ENCODE assay signal across 8 mouse cellular contexts in the genomic region with DNA sequence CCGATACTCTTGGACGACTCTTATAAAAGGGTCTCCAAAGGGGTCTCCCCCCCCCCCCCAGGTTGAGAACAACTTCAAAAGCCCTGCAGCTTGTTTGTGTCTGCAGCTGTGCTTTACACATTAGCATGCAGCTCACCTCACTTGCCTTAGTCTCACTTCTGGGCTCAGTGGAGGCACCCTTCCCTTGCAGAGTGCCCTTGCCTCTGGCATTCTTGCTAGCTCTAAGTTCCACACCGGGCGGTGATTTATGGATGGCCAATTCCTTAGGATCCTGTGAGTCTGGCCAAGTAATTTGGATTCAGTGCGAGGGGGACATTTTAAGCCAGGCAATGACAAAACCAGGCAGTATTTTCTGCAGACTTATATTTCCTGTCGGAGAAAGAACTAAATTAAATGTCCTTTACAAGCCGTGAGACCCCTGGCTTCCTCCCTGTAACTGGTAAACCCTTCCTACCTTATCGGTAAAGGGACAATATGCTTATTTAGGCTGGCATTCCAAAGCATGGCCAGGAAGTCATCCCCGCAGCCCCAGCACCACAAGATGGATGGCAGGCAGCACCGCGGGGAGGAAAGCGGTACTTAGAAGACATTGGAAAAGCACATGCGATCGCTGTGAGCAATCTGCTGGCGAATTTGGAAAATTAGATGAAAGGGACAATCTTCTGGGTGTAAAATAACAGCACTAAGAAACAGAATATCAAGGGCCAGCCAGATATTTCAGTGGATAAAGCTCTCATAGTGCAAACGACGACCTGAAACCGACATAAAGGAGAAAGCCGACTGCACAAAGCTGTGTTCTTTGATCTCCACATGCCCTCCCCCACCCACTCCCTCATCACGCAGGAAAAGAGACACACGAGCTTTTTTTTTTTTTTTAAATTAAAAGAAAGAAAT. TPM values are rescaled to one million over a fixed set of nuclear protein-coding genes. Genes with fewer than 3 reads are reported as not detected.
A peak's percentile ranks its signal among the peaks of the same experiment; 100 is the strongest.
DNase-seq lines count a peak whose midpoint lies in the region; ATAC-seq and TF ChIP-seq lines count a peak whose summit lies in the region.

No protein-coding gene starts in this region.

- peak overlapping the region; percentile 46 for H3K4me3 ChIP-seq in left cerebral cortex, adult 2 months
- peak overlapping the region; percentile 66 for H3K4me3 ChIP-seq in bone marrow macrophage, adult 2 months (ENCODE audit: insufficient read depth, low read length)
- H3K4me3 ChIP-seq in forebrain, embryonic 10.5 days, result peak overlapping the region; percentile 49
- peak overlapping the region; percentile 50 for H3K4me3 ChIP-seq in liver, embryonic 11.5 days (ENCODE audit: low read depth, low read length)

- DNase-seq in left cerebral cortex, adult 2 months (ENCODE audit: extremely low spot score in 1 of 2, low spot score in 2 of 2), result no peak
- DNase-seq in left cerebral cortex, adult 11 months (ENCODE audit: low spot score), result no peak
- peak; percentile 36 for DNase-seq in forebrain, embryonic 10.5 days (ENCODE audit: extremely low spot score, low spot score)
- DNase-seq in liver, embryonic 11.5 days (ENCODE audit: low spot score), result no peak
- DNase-seq in retina, embryonic 14.5 days (ENCODE audit: low spot score), result peak; percentile 25
- no peak for DNase-seq in ovary, postnatal 14 days (ENCODE audit: low spot score)

- peak; percentile 32 for ATAC-seq in inflammation-experienced regulatory T-cells, adult 6 months
- ATAC-seq in liver, embryonic 11.5 days (replicated peaks; ENCODE audit: low FRiP score), result no peak

- peaks cover 21% of the 10 kb centered on the region for H3K4me1 ChIP-seq in bone marrow macrophage, adult 2 months (ENCODE audit: control insufficient read depth, insufficient read depth, low read length)
- peaks cover 30% of the 10 kb centered on the region for H3K4me1 ChIP-seq in forebrain, embryonic 10.5 days
- H3K4me1 ChIP-seq in liver, embryonic 11.5 days (replicated peaks; ENCODE audit: control insufficient read depth, insufficient read depth, low read length), result no peaks in the 10 kb centered on the region

- H3K27me3 ChIP-seq in forebrain, embryonic 10.5 days (ENCODE audit: poor library complexity, severe bottlenecking), result peaks cover 97% of the 10 kb centered on the region
- H3K27me3 ChIP-seq in liver, embryonic 11.5 days (replicated peaks; ENCODE audit: control insufficient read depth, insufficient read depth, low read length), result peaks cover 8% of the 10 kb centered on the region; the same call in 1 of the 2 replicates

- TF ChIP-seq POLR2A in bone marrow macrophage, adult 2 months (IDR thresholded peaks at IDR 0.05; ENCODE audit: borderline replicate concordance, low read depth, low read length), result no peak

- no peaks in the 10 kb centered on the region for H3K36me3 ChIP-seq in forebrain, embryonic 10.5 days (replicated peaks)
- H3K36me3 ChIP-seq in liver, embryonic 11.5 days (ENCODE audit: control insufficient read depth, insufficient read depth, low read length), result no peaks in the 10 kb centered on the region

- no peaks in the 10 kb centered on the region for H3K9me3 ChIP-seq in forebrain, embryonic 10.5 days
- H3K9me3 ChIP-seq in liver, embryonic 11.5 days (ENCODE audit: control insufficient read depth, low read length), result no peaks in the 10 kb centered on the region

- no peak for TF ChIP-seq CTCF in left cerebral cortex, adult 2 months (IDR thresholded peaks at IDR 0.05)
- TF ChIP-seq CTCF in bone marrow macrophage, adult 2 months (IDR thresholded peaks at IDR 0.05; ENCODE audit: low read depth, low read length), result no peak

- intact Hi-C loops in left cerebral cortex, adult 2 months (cut with DNase I), result loop anchor here (1.0 to 5.0 kb wide), 3 partner anchors 39 to 219 kb away; partner anchors contain the start of gene Ddx3x

- H3K27ac ChIP-seq in left cerebral cortex, adult 2 months, result peak overlapping the region; percentile 84
- H3K27ac ChIP-seq in bone marrow macrophage, adult 2 months (ENCODE audit: insufficient read depth, low read depth, low read length), result peak overlapping the region; percentile 88
- H3K27ac ChIP-seq in forebrain, embryonic 10.5 days, result peak overlapping the region; percentile 95
- H3K27ac ChIP-seq in liver, embryonic 11.5 days (ENCODE audit: low read depth, low read length), result peak overlapping the region; percentile 91

- 12% methylated on average over 21 of the region's 21 CpGs for WGBS in forebrain, embryonic 10.5 days
- 10% methylated on average over 21 of the region's 21 CpGs for WGBS in liver, embryonic 11.5 days

- H3K4me2 ChIP-seq in liver, embryonic 11.5 days, result peak overlapping the region; percentile 71

- H3K9ac ChIP-seq in liver, embryonic 11.5 days (ENCODE audit: low read depth, low read length), result peak overlapping the region; percentile 75

RNA-seq across cellular contexts. Expression of gene Ddx3x, which starts 39.1 kb away (rescaled TPM):
- 100 to 1,000 TPM; 172 to 190 TPM for total RNA-seq in left cerebral cortex, adult 2 months (2021)
- 193 and 212 TPM in 2 replicates for polyA plus RNA-seq in bone marrow macrophage, adult 2 months (2012; ENCODE audit: insufficient read depth, insufficient read length, missing spikeins)
- polyA plus RNA-seq in forebrain, embryonic 10.5 days (2016; fragmentation: Nextera tagmentation; extraction: Ambion mirVana), result 167 and 183 TPM in 2 replicates
- 10 to 100 TPM; 34.9 to 48.8 (median 37.7) TPM for polyA plus RNA-seq in inflammation-experienced regulatory T-cells, adult 6 months (2017; shearing (Covaris generic))
- polyA plus RNA-seq in liver, embryonic 11.5 days (2014; fragmentation: Nextera tagmentation; extraction: Ambion mirVana), result 136 and 150 TPM in 2 replicates

Comparison
In these comparisons a context has a peak if more than half of its experiments do, and no peak if none do; other contexts are left out.
1. DNase-seq: peak in forebrain, embryonic 10.5 days (single experiment) and retina, embryonic 14.5 days (single experiment); none in left cerebral cortex, adult 2 months (0 of 2), left cerebral cortex, adult 11 months (single experiment), liver, embryonic 11.5 days (single experiment) and ovary, postnatal 14 days (single experiment).
2. Peak in every context shown above with its lines, with median percentiles within 50 percentile points of each other: H3K27ac ChIP-seq and H3K4me3 ChIP-seq.